Mouse (Mus musculus) erythroblast, embryonic 14.5 days (primary cell): ENCODE data around the gene Lnx2.

Source experiments
- GATA1 ChIP-seq: IDR thresholded peaks from 2 replicates; pipeline ENCODE4 v1.6.1; 2012; ENCODE audit warnings: low read length, inconsistent platforms, mixed read lengths
- TAL1 ChIP-seq: IDR thresholded peaks from 3 replicates; pipeline ENCODE4 v1.6.1; 2012; ENCODE audit warnings: low read length, inconsistent platforms, mixed read lengths

- no peak for TF ChIP-seq GATA1
- TF ChIP-seq TAL1, result no peak
Measured at GRCm38 (mm10) chr5:147023245-147023970, 53.0 kb downstream of the Lnx2 start.
